21 mouse cellular contexts compared by ENCODE assay signal in the genomic region with DNA sequence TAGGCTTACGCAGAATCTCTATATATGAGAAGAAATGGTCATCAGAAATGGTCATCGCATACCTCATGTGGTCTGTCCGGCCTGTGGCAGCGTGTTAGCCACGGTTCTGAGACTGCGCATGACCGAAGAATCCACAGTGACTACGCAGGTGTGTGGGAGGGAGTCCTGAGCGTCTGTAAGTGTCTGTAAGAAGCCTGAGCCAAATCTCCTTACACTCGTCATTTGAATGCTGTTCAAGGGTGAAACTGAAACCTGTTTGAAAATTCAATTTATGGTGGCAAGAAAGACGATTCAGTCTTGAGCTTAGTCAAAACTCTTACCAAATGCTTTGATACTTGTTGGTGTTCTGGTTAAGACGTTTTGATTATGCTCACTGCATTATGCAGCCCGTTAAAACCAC. TPM values are rescaled to one million over a fixed set of nuclear protein-coding genes. Genes with fewer than 3 reads are reported as not detected.
A peak's percentile ranks its signal among the peaks of the same experiment; 100 is the strongest.
DNase-seq lines count a peak whose midpoint lies in the region; ATAC-seq lines count a peak whose summit lies in the region.
"Had no signal": no experiment of that assay in that cellular context is flagged by ENCODE, and none has a peak within 500 bp of the region (broad histone marks: within the 10 kb centered on the region; RNA-seq: fewer than 3 reads in every experiment).

No protein-coding gene starts in this region.

- ATAC-seq in activated CD4-positive, CD25-positive, alpha-beta regulatory T cell, adult 4 months, result peak; percentile 43
- ATAC-seq: forebrain, embryonic 14.5 days; intestine, embryonic 16.5 days had no signal

- DNase-seq in heart, adult 11 months, result peak; percentile 15
- no peak for DNase-seq in heart, adult 9 months (ENCODE audit: low spot score in 2 of 2)
- DNase-seq in CD4-positive, CD25-positive, alpha-beta regulatory T cell, adult 2 months (ENCODE audit: low read depth, low spot score), result peak; percentile 25
- DNase-seq in layer of hippocampus, postnatal 10 days (ENCODE audit: low spot score in 2 of 2), result no peak
- no peak for DNase-seq in frontal cortex, postnatal 36 days (ENCODE audit: low spot score in 2 of 2)
- no peak for DNase-seq in spleen, adult 18-20 months
- DNase-seq: adrenal gland, adult 8-10 months; adrenal gland, postnatal 25 days; B cell, adult 2 months; cerebellum, adult 11-12 months; cerebellum, adult 8-10 months; cerebellum, postnatal 10 days; cerebellum, postnatal 36 days; embryo, embryonic 11 days; gastrocnemius, postnatal 10 days; gastrocnemius, postnatal 36 days; heart, postnatal 14 days; kidney, adult 2 months had no signal

RNA-seq across cellular contexts. Expression of a gene that starts 6.8 kb away (rescaled TPM):
- polyA plus RNA-seq in activated CD4-positive, CD25-positive, alpha-beta regulatory T cell, adult 4 months (2017; shearing (Covaris generic)), result 10 to 100 TPM; 54.5 to 62.0 TPM
- 10 to 100 TPM; 71.1 to 77.8 TPM for total RNA-seq in layer of hippocampus, postnatal 10 days (2021)

RNA-seq across cellular contexts. Expression of a gene that starts 20.9 kb away (rescaled TPM):
- 1 to 10 TPM; 3.6 to 5.3 TPM for polyA plus RNA-seq in activated CD4-positive, CD25-positive, alpha-beta regulatory T cell, adult 4 months (2017; shearing (Covaris generic))
- total RNA-seq in layer of hippocampus, postnatal 10 days (2021), result 10 to 100 TPM; 31.5 to 34.1 TPM

RNA-seq across cellular contexts. Expression of a gene that starts 27.6 kb away (rescaled TPM):
- polyA plus RNA-seq in activated CD4-positive, CD25-positive, alpha-beta regulatory T cell, adult 4 months (2017; shearing (Covaris generic)), result 10 to 100 TPM; 16.7 to 17.5 TPM
- total RNA-seq in layer of hippocampus, postnatal 10 days (2021), result 100 to 1,000 TPM; 201 to 207 TPM

Comparison
In these comparisons a context has a peak if more than half of its experiments do, and no peak if none do; other contexts are left out.
1. DNase-seq: peak in heart, adult 11 months (single experiment) and CD4-positive, CD25-positive, alpha-beta regulatory T cell, adult 2 months (single experiment); none in heart, adult 9 months (0 of 2), layer of hippocampus, postnatal 10 days (0 of 2), frontal cortex, postnatal 36 days (0 of 2) and spleen, adult 18-20 months (0 of 2).